Mouse (Mus musculus) cortical plate, adult 2 months (tissue): ENCODE data around the gene Trpm3.

Source experiments
- CTCF ChIP-seq: fragments of 200-500 bp; IDR thresholded peaks from 2 replicates; pipeline ENCODE4 v1.5.1; 2011; ENCODE audit warnings: mild to moderate bottlenecking, control low read depth, low read length; ENCODE audit not compliant: insufficient read depth; ENCODE audit errors: extremely low read depth
- POLR2A ChIP-seq: fragments of 200-500 bp; IDR thresholded peaks from 2 replicates; pipeline ENCODE4 v1.6.1; 2011; ENCODE audit warnings: mild to moderate bottlenecking, low read length, control low read depth; ENCODE audit not compliant: insufficient read depth; ENCODE audit errors: extremely low read depth

DNA sequence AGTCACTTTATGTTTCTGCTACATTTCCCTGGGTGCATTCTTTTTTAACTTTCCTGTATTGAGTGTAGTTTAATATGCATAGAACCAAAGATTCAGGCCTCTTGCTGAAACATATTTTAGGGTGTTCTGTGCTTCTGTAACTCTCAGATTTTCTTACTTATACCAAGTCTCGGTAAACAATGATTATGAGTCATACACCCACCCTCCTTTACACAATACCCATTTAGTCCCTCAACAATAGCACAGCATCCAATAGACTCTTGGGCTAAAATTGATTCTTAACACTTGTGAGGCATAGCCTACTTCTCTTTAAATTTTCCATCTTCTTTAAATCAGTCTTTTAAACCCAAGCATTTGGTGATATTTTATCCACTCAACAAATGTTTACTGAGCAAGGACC lies 709.4 kb downstream of the Trpm3 start:
- TF ChIP-seq CTCF (no peak), POLR2A (no peak)
